Mouse (Mus musculus): ENCODE results near the gene 4930579F01Rik.

4930579F01Rik gene

DNA sequence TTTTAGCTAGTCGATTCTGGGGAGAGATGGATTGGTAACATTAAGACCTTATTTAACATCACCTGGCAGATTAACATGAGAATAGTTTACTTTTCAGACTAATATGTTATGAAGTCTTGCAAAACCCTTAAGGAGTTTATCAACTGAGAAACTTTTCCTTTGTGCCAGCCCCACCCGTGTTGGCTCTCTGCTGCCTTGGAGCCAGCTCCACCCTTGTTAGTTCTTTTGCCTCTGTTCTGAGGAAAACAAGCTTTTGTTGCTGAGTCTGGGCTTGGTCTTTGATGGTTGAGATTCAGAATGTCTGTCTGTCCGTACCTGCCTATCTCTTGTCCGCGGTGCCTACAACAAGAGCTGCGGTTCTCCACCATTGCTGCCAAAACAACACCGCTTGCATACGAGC is 22.5 kb upstream of the 4930579F01Rik start:
- DNase-seq (ENCODE audit: low spot score), result no peak

DNA sequence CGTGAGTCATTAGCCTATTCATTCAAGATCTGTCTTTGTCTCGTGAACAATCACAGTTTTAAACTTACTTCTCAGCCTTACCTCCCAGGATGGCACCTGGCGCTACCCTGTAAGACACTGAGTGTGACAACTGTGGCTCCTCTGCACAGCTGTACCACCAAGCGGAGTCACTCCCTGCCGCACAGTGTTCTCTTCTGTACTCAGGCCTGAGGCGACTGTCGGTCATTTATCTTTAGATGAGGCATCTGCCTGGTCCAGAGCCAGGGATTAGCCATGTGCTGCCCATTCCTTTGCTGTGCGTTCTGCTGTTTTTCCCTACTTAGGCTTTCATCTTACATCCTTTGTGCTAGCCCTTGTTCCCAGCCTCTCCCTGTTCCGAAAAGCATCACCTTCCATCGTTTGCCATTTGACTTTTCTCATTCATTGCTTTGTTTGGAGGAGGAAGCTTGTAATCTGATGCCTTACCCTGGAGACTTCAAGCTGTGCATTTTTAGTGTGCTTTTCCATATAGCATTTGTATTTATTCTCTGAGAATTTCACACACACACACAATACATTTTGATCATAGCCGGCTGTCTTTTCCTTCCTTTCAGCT is 21.9 kb upstream of the 4930579F01Rik start:
- DNase-seq (ENCODE audit: low spot score), result no peak

DNA sequence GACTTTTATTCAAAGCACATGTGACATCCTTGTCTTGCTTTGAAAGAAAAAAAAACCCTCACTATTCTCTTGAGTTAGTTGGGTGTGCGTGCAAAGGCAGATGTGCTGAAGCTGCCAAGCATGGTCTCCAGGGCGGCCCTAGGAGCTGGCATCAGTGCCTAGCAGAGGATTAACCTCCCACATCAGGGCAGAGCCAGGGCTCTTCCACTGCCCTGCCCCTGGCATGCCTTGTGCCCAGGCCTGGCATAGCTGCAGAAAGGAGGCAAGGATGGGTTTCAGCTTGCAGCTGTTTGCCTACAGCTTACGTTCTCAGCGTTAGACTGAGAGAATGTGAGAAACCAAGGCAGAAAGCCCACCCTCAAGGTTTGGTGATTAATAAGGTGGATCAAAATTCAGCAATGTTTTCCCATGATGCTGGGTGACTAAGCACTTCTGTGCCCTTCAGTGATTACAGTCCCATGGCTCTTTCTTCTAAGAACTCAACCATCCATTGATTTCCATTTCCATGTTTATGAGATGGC is 18.9 kb upstream of the 4930579F01Rik start:
- no peak for DNase-seq (ENCODE audit: low spot score)

DNA sequence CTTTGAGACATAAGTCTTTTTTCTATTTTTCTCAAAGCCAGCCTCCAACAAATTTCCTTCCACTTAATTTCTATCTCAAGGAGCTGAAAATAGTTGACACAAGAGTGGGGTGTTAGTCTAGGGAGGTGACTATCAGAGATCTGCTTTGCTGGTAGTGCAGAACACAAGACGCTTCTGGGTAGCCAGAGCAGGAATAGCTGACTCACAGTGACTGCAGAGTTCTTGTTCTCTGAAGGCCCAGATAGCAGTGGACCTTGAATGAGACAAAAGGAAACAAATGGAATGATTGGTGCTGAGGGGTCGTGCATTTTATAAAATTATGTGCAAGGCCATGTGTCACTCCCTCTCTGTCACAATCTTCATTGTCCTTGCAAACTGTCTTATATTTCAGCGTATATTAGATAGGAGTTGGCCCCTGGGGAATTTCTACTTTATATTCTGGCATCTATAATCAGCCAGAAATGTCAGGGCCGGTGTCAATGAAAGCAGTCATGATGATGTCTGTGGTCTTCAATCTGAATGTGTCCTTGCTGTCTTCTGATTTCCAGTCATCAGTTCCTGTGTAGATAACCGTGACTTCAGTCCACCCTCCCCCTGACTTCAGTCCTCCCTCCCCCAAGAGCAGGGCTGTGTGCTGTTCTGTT is 16.9 kb upstream of the 4930579F01Rik start:
- no peak for DNase-seq (ENCODE audit: low spot score)

DNA sequence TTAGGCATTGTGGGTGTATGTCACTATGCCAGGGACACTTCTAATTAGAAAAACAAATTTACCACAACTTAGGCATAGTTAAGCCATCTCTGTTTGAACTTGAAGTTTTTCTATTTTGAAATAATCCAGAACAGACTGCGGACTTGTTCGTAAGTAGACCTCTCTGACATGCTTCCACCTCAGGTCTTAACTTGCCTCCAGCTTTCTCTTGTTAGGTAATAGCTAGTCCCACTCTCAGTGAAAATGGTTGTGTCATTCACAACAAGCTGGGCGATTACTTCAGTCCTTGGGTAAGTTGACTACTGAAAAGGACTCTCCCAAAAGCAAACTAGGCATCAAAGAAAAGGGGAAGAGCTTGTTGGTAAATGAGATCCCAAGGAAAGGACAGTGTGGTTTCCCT is 15.2 kb upstream of the 4930579F01Rik start:
- DNase-seq (ENCODE audit: low spot score), result no peak

DNA sequence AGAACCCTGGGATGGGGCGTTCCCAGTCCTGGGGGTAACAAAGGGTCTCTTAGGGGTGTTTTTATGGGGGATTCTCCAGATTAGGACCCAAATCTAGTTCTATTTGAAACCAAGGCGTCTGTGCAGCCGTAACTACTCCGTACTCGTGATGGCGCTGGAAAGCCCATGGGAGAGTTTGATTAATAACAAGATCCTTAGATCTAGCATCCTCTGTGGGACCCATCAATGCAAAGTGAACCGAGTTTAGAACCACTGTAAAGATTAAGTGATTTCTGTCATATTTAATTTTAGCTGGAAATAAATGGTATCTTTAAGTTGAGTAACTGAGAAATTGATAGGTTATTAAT is 5.1 kb upstream of the 4930579F01Rik start:
- DNase-seq (ENCODE audit: low spot score), result no peak

DNA sequence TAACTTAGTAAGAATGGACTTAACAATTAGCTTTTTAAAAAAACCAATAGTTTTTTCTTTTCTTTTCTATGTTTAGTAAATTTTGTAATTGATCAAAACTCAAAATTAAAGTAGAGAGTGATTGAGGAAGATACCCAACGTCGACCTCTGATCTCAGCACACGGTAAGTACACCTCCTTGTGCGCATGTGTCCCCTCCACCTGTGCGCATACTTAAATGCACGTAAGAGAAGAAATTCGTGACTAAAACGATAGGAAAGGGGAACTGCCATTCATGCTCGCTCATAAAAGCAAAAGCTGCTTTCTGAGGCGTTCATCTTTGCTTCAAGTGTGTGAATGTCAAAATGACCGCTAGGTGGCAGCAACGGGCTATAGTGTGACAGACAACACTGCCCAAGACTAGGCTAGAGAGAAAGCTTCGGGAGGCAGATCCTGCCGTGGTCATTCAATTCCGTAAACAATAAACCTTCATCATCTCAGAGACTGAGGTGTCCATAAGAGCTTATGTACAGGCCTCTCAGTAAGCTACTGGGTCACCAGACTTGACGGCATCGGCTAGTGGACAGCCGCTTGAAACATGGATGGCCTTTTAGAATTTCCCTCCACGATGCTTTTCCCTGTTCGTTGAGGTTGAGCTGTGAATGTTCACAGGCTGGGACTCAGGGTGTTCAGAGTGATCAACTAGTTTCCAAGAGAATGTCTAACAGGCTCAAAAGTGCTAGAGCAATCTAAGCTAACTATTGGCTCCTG is 4.5 kb upstream of the 4930579F01Rik start:
- peak; percentile 69 for DNase-seq (ENCODE audit: low spot score)

DNA sequence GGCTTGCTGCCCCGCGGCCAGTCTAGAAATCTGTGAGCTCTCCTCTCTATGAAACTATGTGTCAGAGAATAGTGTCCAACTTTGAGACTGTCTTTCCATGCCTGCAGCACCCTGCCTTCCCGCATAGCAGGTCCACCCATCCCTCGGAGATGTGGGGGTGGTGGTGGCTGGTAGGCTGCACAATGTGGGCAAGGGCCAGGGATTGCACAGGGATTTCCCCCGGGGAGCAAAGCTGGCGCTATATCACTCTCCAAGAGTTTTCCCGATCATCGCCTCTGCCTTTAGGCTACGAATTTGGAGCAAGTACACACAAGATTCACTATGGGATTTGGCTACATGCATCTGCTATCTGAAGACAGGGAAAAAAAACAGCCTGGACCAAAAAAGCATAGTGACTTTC is 3.9 kb upstream of the 4930579F01Rik start:
- no peak for DNase-seq (ENCODE audit: low spot score)

DNA sequence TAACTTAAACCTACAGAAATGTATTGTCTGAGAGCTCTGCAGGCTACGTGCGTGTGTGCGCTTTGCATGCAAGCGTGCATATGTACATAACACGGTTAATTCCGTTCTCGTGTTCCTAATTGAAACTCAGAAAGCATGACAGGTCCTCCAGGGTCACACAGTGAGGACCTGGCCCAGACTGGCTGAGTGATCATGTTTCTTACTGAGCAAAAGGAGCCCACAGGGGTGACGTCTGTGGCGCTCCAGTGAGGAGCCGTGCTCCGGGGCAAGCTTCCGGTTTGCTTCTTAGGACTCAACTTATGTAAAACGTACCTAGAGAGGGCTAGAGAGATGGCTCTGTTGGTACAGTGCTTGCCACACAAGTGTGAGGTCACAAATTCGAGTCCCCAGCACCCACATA is 3.5 kb upstream of the 4930579F01Rik start:
- no peak for DNase-seq (ENCODE audit: low spot score)

DNA sequence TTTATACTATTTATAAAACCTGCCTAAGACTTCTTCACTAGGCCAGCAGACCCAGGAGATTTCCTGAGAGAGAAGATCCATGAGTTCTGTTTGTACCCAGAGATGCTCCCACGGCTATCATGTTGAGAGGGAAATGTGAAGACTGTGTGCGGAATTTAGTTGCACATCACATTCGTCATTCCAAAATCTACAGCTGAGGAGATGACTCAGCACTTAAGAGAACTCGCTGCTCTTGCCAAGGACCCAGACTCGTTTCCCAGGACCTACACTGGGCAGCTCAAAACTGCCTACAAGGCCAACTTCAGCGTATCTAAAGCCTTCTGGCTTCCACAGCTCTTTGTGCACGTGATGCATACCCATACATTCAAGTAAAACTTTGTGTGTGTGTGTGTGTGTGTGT is 1.4 kb downstream of the 4930579F01Rik start:
- no peak for DNase-seq (ENCODE audit: low spot score)

DNA sequence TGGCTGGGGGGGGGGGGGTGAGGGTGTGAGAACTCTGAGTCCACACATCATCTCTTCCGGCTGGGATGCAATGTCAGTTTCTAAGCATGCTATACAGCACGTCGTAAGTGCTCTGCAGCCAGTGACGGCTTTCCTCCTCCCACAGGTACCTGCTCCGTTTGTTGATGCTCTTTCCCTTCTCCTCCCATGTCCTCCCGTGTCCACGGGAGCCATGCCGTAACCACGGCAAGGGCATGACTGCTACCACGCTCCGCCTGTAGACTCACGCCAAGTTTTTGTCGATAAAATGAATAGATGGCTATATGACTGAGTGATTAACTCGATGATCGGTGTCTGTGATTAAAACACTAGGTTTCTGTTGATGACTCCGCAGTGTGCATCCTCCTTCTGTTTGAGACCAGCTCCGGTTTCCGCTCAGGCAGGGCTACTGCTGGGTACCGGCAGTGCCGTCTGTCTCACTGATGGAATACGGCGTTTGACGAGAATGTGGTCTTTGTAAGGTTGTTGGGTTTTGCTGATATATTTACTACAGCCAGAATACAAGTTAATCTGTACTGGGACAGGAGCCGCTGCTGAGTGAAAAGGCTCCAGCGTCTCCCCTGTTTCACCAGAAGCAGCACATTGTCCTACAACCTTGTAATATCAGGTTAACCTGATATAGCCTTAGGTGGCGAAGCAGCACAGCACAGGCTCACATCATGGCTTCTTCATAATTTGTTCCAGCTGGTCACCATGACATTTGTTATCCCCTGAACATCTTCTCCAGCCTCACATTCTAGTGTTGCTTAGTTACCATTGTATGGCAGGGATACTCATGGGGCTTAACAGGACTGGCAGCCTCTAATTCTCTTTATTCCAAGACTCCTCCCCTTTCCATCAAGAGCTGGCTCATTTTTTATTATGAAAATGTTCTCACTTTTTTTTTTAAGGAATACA is 7.4 kb downstream of the 4930579F01Rik start:
- no peak for DNase-seq (ENCODE audit: low spot score)

DNA sequence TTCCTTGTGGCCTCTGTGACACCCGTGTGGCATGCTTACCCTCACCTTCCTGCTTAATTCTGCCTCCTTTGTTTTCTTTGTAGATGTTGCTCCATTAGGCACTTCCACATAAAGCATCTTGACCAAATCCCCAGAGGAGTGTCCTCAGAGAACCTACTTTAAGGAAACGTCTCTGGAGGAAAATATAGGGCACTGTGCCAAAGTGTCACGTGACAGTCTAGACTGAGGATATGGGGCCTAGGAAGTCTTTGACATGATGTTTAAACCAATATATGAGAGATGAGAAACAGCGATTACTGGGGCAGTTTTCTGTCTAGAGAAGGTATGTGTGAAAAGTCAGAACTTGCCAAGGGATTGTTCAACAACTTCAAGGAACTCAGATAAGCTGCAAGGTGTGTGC is 8.3 kb downstream of the 4930579F01Rik start:
- no peak for DNase-seq (ENCODE audit: low spot score)

DNA sequence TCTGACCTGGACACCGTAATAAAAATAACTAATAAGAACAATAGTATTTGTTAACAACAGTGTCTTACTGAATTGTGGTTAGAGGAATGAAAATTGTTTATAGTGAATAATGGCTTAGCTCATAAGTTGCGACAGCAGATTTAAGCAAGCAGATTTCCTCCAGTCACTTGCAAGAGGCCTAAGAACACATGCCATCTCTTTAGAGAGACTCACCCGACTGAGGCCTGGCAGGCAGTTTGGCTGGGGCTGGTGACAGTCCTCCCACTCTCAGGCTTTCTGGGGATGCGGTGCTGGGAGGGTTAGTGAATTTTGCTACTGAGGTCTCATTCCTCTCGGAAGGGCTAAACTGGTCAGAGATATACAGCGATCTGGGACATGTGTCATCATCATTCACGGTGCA is 10.3 kb downstream of the 4930579F01Rik start:
- DNase-seq (ENCODE audit: low spot score), result no peak

DNA sequence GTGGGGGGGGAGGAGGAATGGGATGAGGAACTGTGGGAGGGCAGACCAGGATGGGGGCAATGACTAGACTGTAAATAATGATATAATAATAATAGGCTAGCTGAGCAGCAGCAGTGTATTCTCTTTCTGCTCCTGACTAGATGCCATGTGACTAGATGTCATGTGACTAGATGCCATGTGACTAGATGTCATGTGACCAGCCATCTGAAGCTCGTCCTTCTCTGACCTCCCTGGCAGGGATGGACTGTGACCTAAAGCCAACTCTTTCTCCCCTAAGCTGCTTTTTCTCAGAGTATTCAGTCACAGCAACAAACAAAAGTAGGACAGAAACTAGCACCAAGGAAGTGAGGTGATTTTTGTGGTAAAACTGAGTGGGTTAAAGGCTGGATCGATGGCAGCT is 11.6 kb downstream of the 4930579F01Rik start:
- no peak for DNase-seq (ENCODE audit: low spot score)

DNA sequence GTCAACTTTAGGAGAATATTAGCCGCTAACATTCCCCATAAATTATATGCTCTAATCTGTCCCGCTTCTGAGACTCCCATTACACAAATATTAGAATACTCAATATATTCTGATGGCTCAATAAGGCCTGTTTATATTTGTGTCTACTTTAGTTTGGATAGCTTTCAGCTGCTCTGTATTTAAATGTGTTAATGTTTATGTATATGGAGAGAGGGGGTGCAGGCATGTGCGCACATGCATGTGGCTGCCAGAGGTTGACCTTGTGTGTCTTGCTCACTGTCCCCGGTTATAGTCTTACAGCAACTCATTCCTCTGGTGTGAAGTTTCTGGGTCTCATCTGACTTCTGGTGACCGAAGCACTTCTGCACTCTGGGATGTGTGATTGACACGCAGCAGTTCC is 18.1 kb downstream of the 4930579F01Rik start:
- no peak for DNase-seq (ENCODE audit: low spot score)

DNA sequence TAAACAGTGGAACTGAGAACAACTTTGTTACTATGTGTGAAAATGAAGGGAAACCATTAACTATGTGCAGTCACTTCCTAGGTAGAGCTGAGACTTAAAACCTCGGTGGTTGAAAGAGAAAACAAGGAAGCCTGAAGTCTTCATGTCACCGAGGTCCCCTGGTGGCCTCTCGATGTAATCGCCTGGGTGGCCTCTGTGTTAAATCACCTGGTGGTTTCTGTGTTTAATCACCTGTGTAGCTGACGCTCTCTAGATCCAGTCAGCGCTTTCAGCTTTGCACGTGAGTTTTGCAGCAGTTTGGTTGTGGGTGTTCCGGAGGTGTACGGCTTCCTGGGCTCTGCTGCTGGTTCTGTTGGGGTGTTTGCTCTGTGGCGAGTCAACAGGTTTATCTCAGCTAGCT is 20.3 kb downstream of the 4930579F01Rik start:
- DNase-seq (ENCODE audit: low spot score), result no peak

DNA sequence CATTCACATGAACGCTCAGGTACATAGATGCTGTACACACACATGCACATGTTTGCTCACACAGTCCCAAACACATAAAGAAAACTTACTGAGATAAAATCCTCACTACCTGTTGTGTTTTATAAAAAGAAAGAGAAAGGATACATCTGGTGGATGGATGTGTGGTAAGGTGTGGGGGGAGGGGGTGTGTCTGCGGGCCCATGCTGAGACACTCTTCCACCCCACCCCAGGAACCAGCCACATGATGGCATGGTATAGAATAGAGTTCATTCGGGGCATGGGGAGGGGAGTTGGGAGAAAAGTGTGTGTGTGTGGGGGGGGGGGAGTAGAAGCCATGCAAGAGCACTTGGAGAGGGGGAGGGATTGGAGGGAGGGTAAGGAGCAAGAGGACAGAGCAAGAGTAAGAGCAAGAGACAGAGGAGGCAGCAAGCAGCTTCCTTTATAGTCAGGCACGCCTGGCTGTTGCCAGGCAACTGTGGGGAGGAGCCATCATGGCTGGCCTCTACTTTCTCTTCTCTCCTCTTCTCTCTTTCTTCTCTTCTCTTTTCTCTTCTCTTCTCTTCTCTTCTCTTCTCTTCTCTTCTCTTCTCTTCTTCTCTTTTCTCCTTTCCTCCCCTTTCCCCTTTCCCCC is 31.0 kb downstream of the 4930579F01Rik start:
- DNase-seq (ENCODE audit: low spot score), result no peak

DNA sequence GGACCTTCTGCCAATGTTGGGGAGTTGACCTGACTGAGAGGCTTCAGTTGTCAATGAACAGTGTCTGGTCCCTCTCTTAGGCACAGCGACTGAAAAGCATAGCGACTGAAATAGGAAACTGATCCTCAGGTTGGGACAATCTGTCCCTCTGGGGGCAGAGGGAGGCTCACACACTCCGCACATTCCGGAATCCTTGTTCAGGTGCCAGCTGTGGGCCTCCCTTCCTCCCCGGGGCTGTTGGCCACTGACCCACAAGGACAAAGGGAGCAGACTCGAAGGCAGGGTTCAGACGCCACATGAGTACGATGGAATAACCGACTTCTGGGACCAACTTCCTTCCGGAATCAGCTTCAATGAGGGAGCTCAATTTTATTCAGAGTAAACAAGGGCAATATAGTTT is 32.0 kb downstream of the 4930579F01Rik start:
- no peak for DNase-seq (ENCODE audit: low spot score)

DNA sequence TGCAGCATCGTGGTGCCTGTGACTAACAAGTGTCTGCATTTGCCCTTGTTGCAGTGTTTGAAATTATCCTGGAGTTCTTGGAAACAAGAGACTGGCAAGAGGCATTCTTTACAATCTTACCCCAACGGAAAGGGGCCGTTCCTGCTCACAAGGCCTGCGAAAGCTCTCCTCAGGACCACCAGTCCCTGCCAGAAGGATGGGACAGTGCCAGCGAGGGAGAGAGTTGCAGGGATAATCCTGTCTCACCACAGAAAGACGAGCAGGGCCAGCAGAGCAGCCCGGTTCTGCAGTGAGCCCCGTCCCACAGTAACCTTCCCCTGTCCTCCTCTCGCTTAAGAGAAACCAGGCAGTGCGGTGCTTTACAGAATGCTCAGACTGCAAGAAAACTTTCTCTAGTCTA is 37.0 kb downstream of the 4930579F01Rik start:
- no peak for DNase-seq (ENCODE audit: low spot score)

DNA sequence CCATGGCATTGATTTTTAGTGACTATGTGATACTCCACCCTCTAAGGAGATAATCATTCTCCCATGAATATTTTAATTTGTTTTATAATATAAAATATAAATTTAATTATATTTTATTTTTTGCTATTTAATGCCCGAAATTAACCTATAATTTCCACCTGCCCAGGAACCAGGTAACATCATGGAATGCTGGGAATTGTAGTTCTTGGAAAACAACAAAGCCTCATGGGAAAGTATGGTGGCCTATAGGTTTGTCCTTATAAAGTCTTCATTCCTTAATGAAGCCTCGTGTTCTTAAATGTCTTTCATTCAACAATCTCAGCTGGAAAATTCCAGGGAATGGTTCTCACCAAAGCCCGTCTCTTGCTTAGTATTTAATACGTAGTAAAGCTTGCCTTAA is 38.6 kb downstream of the 4930579F01Rik start:
- DNase-seq (ENCODE audit: low spot score), result no peak

DNA sequence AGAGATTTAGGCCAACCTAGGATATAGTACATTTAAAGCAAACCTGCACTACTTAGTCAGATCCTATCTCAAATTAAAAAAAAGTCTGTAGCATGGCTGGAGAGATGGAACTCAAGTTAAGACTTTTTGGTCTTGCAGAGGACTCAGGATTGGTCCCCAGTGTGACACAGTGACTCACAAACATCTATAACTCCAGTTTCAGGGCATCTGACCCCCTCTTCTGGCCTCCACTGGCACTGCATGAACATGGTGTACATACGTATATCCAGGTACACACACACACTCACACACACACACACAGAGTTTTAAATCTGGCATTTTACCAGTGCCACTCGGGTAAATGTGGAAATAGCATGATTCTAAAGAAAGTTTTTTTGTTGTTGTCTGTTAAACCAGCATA is 44.8 kb downstream of the 4930579F01Rik start:
- DNase-seq (ENCODE audit: low spot score), result no peak

DNA sequence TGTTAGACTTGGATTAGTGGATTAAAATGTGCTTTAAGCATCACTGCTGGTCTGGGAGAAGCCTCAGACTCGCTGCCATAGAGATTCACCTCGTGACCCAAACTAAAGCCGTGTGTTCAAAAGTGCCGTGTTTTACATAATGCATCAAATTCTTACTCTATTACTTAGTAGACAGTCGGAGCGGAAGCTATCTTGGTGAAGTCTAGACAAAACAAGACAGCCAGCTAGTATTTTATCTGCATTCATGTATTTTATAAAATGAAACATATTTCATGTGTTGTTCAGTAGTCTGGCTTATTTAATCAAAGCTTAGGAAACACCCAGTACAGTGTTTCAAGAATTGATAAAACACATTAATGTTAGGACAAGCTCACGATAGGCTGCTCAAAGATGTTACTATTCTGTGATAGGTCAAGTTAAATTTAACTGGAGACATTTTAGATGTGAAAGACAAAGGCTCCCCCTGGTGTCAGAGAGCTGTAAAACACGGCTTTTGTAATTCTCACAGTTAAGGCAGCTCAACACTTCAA is 48.9 kb downstream of the 4930579F01Rik start, which contains the start of gene Mttp:
Gene Mttp (minus strand): TSS at position 327 of the 530 bp plus-strand sequence.
- DNase-seq (ENCODE audit: low spot score), result peak; percentile 59
